In the genomic region with DNA sequence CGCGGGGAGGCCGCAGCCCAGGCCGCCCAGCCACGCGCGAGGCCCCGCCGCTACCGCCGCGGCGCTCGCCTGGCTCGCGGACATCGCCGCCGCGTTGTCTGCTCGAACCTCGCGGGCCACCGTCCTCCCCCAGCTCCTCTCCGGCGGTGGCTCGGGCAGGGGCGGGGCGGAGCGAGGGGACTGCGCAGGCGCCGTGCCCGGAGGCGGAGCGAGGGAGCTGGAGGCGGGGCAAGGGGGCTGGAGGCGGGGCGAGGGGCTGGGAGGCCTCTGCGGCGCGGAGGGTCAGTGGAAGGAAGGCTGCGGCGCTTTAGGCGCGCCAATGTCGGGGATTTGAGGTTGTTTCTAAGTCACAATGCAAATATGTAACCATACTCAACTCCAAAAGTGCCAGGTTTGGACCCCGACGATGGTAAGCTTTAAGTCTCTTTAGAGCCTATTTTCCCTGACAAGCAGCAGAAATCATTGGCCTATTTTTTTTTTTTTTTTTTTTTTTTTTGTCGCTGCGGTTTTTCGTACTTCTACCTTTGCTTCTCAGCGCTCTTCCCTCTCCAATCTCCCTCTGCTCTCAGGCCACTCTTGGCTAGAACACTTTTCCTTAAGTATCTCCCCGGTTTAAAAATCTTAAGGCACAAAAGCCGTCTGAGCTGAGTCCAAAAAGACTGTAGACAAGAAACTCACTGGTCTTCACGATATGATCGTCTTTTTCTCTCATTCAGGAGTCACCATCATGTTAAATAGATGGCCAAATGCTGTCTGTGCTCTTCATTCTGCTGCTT, we compare ENCODE assay signal across 7 mouse cellular contexts. TPM values are rescaled to one million over a fixed set of nuclear protein-coding genes. Genes with fewer than 3 reads are reported as not detected.
DNase-seq lines count a peak whose midpoint lies in the region; ATAC-seq lines count a peak whose summit lies in the region.

A gene (minus strand): TSS at position 155 of the 776 bp plus-strand sequence.

- H3K4me3 ChIP-seq in embryonic facial prominence, embryonic 11.5 days (ENCODE audit: low read depth, low read length), result peak within 1 kb of the TSS; percentile 93
- H3K4me3 ChIP-seq in limb, embryonic 11.5 days (ENCODE audit: low read depth, low read length), result peak within 1 kb of the TSS; percentile 96
- H3K4me3 ChIP-seq in midbrain, embryonic 14.5 days (replicated peaks; ENCODE audit: low read depth, low read length), result peak within 1 kb of the TSS; percentile 93

- H3K4me1 ChIP-seq in embryonic facial prominence, embryonic 11.5 days (ENCODE audit: control insufficient read depth, insufficient read depth, low read length), result no peaks in the 10 kb centered on the region
- peaks cover 7% of the 10 kb centered on the region; the same call in 1 of the 2 replicates for H3K4me1 ChIP-seq in limb, embryonic 11.5 days (ENCODE audit: control insufficient read depth, insufficient read depth, low read length)
- H3K4me1 ChIP-seq in midbrain, embryonic 14.5 days (ENCODE audit: control insufficient read depth, insufficient read depth, low read length), result peaks cover 19% of the 10 kb centered on the region

- H3K27me3 ChIP-seq in embryonic facial prominence, embryonic 11.5 days (ENCODE audit: control insufficient read depth, insufficient read depth, low read length), result no peaks in the 10 kb centered on the region
- H3K27me3 ChIP-seq in limb, embryonic 11.5 days (ENCODE audit: control insufficient read depth, insufficient read depth, low read length), result no peaks in the 10 kb centered on the region
- H3K27me3 ChIP-seq in midbrain, embryonic 14.5 days (ENCODE audit: control insufficient read depth, insufficient read depth, low read length), result no peaks in the 10 kb centered on the region

- H3K4me2 ChIP-seq in embryonic facial prominence, embryonic 11.5 days (ENCODE audit: low read depth, low read length), result peak within 1 kb of the TSS; percentile 46
- peak within 1 kb of the TSS; percentile 54 for H3K4me2 ChIP-seq in limb, embryonic 11.5 days (ENCODE audit: low read depth, severe bottlenecking)
- H3K4me2 ChIP-seq in midbrain, embryonic 14.5 days (ENCODE audit: low read length), result peak within 1 kb of the TSS; percentile 71

- peak; percentile 92 for ATAC-seq in embryonic facial prominence, embryonic 11.5 days (replicated peaks; ENCODE audit: insufficient number of reproducible peaks, low FRiP score, low TSS enrichment, low read depth)
- ATAC-seq in limb, embryonic 11.5 days (ENCODE audit: insufficient number of reproducible peaks, low FRiP score, low TSS enrichment, low read depth), result peak; percentile 96
- peak; percentile 97 for ATAC-seq in midbrain, embryonic 14.5 days (ENCODE audit: low FRiP score, low TSS enrichment)

- H3K36me3 ChIP-seq in embryonic facial prominence, embryonic 11.5 days (replicated peaks; ENCODE audit: control insufficient read depth, insufficient read depth, low read depth, low read length), result no peaks in the 10 kb centered on the region
- no peaks in the 10 kb centered on the region for H3K36me3 ChIP-seq in limb, embryonic 11.5 days (ENCODE audit: control insufficient read depth, insufficient read depth, low read length)
- H3K36me3 ChIP-seq in midbrain, embryonic 14.5 days (ENCODE audit: control insufficient read depth, insufficient read depth, low read length), result no peaks in the 10 kb centered on the region

- under 1% methylated on average over 53 of the region's 57 CpGs for WGBS in embryonic facial prominence, embryonic 11.5 days
- WGBS in limb, embryonic 11.5 days, result under 1% methylated on average over 27 of the region's 57 CpGs
- WGBS in midbrain, embryonic 14.5 days, result under 1% methylated on average over 57 of the region's 57 CpGs

- H3K9ac ChIP-seq in embryonic facial prominence, embryonic 11.5 days (replicated peaks; ENCODE audit: low read length), result peak within 1 kb of the TSS; percentile 98
- H3K9ac ChIP-seq in limb, embryonic 11.5 days (ENCODE audit: low read length), result peak within 1 kb of the TSS; percentile 98
- H3K9ac ChIP-seq in midbrain, embryonic 14.5 days (replicated peaks; ENCODE audit: low read length), result peak within 1 kb of the TSS; percentile 90

- DNase-seq in adrenal gland, postnatal 14 days, result peak; percentile 99
- peak; percentile 94 for DNase-seq in embryonic facial prominence, embryonic 11.5 days (ENCODE audit: low spot score)
- peak; percentile 99 for DNase-seq in heart, adult 11 months
- peak; percentile 94 for DNase-seq in kidney, adult 18-20 months
- DNase-seq in limb, embryonic 11.5 days (ENCODE audit: low spot score), result peak; percentile 97
- peak; percentile 97 for DNase-seq in midbrain, embryonic 14.5 days
- peak; percentile 93 to 95 for DNase-seq in spleen, adult 18-20 months

- H3K27ac ChIP-seq in embryonic facial prominence, embryonic 11.5 days (replicated peaks; ENCODE audit: low read depth, low read length), result peak within 1 kb of the TSS; percentile 80
- H3K27ac ChIP-seq in limb, embryonic 11.5 days (replicated peaks; ENCODE audit: low read depth, low read length), result peak within 1 kb of the TSS; percentile 82
- peak within 1 kb of the TSS; percentile 89 for H3K27ac ChIP-seq in midbrain, embryonic 14.5 days (replicated peaks; ENCODE audit: low read depth, low read length)

- no peaks in the 10 kb centered on the region for H3K9me3 ChIP-seq in embryonic facial prominence, embryonic 11.5 days (replicated peaks; ENCODE audit: control insufficient read depth, low read length)
- H3K9me3 ChIP-seq in limb, embryonic 11.5 days (ENCODE audit: control insufficient read depth, low read length), result no peaks in the 10 kb centered on the region
- no peaks in the 10 kb centered on the region for H3K9me3 ChIP-seq in midbrain, embryonic 14.5 days (ENCODE audit: control insufficient read depth, low read length)

RNA-seq across cellular contexts. Expression of the gene that starts here (rescaled TPM):
- total RNA-seq in adrenal gland, postnatal 14 days (2021), result 48.4 and 49.6 TPM in 2 replicates
- polyA plus RNA-seq in embryonic facial prominence, embryonic 11.5 days (2014; fragmentation: Nextera tagmentation; extraction: Ambion mirVana), result 79.1 and 91.3 TPM in 2 replicates
- polyA plus RNA-seq in limb, embryonic 11.5 days (2014; fragmentation: Nextera tagmentation; extraction: Ambion mirVana), result 76.9 and 82.5 TPM in 2 replicates
- 40.8 and 66.2 TPM in 2 replicates for polyA plus RNA-seq in midbrain, embryonic 14.5 days (2014; fragmentation: Nextera tagmentation; extraction: Ambion mirVana)

Comparison
In these comparisons a context has a peak if more than half of its experiments do, and no peak if none do; other contexts are left out.
1. Peak in every context shown above with its lines: DNase-seq, ATAC-seq, H3K4me3 ChIP-seq and H3K27ac ChIP-seq.